Mouse (Mus musculus): ENCODE measurements at regions not wholly inside any gene's neighbourhood (a gene's known extent, or its start where the extent isn't known, plus 50 kb on each side); places are given as distances from the start of the nearest gene placed in this dataset.

- no peak for TF ChIP-seq CTCF (IDR thresholded peaks at IDR 0.05; ENCODE audit: low read depth, low read length)
- no peak for TF ChIP-seq POLR2A (IDR thresholded peaks at IDR 0.05; ENCODE audit: borderline replicate concordance, low read depth, low read length)
Observed at GRCm38 (mm10) chr4:131478923-131479322, 359.2 kb downstream of the Ptpru start.

Measured in bone marrow macrophage, adult 2 months (primary cell).